Mouse (Mus musculus): ENCODE measurements around the gene Aqp1. TPM values are rescaled to one million over a fixed set of nuclear protein-coding genes. Genes with fewer than 3 reads are reported as not detected.

Aqp1 gene
- polyA plus RNA-seq (2014; fragmentation: Nextera tagmentation; extraction: Ambion mirVana): 2.8 and 2.9 TPM in 2 replicates

DNA sequence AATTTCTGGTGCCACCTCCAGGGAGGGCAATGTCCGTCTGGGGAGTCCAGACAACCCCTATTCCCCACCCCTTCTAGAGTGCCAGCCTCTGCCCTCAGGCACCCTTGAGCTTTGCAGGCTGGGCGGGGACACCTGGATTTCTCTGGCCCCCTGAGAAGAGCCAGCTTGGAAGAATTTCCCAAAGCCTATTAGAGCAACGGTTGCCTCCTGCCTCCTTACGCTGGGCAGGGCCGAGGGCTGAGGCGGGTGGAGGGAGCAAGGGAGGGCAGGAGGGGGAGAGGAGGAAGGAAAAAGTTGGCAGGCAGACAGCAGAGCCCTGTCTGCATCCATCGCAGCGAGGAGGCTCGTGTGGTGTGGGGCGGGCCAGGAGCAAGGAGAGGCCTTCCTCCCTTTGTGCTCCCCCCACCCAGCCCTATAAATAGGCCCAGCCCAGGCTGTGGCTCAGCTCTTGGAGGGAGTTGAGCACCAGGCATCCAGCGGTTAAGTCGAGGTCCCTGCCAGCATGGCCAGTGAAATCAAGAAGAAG lies at the start of gene Aqp1:
Gene Aqp1 (plus strand): TSS at position 444 of the 526 bp plus-strand sequence.
- Histone ChIP-seq H3K4me2 (ENCODE audit: low read length) (peak within 1 kb of the TSS; percentile 12; the same call in 1 of the 2 replicates), H3K27ac (ENCODE audit: low read depth, low read length) (no peak within 1 kb of the TSS; the same call in 1 of the 2 replicates), H3K9ac (ENCODE audit: low read length) (no peak within 1 kb of the TSS), H3K36me3 (ENCODE audit: control insufficient read depth, insufficient read depth, low read length) (no peaks in the 10 kb centered on the region), H3K27me3 (replicated peaks; ENCODE audit: control insufficient read depth, insufficient read depth, low read length) (no peaks in the 10 kb centered on the region), H3K4me3 (ENCODE audit: low read depth, low read length) (no peak within 1 kb of the TSS), H3K9me3 (replicated peaks; ENCODE audit: control insufficient read depth, low read length) (no peaks in the 10 kb centered on the region), H3K4me1 (ENCODE audit: control insufficient read depth, insufficient read depth, low read length) (peaks cover 18% of the 10 kb centered on the region)
- WGBS: 13% methylated on average over 12 of the region's 12 CpGs
- DNase-seq (ENCODE audit: low spot score) (peak; percentile 75), ATAC-seq (peak; percentile 62)

DNA sequence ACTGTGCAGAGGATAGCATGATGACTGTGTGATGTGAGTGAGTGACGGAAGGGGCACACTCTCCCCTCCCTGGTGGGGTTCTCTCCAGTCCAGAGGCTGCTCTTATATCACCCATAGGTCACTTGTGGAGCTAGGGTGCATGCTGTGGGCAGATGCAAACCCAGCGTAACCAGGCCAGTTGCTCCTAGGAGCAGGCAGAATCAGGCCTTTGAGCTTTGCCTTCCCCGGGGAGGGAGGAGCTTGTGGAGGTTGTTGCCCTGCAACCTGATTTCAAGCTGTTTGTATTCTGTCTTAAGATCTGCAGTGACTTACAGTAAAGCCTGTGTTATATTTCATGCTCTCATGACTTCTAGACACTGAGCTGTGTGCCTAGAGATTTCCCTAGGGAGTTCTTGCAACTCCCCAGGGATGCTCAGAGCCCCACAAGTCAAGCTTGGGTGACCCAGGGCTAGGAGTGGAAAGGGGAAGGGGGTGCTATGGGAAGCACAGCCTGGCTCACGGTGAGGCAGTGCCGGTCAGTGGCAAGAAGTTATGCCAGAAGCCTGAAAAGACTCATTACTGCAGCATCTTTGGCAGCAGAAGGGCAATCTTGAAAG lies 48.1 kb upstream of the Aqp1 start:
- WGBS: 82% methylated on average over 5 of the region's 5 CpGs
- ATAC-seq (no peak), DNase-seq (ENCODE audit: low spot score) (no peak)
- Histone ChIP-seq H3K27me3 (replicated peaks; ENCODE audit: control insufficient read depth, insufficient read depth, low read length) (no peaks in the 10 kb centered on the region), H3K4me2 (ENCODE audit: low read length) (no peak overlapping the region), H3K36me3 (ENCODE audit: control insufficient read depth, insufficient read depth, low read length) (no peaks in the 10 kb centered on the region), H3K4me1 (ENCODE audit: control insufficient read depth, insufficient read depth, low read length) (no peaks in the 10 kb centered on the region), H3K27ac (ENCODE audit: low read depth, low read length) (no peak overlapping the region), H3K9ac (ENCODE audit: low read length) (no peak overlapping the region), H3K9me3 (replicated peaks; ENCODE audit: control insufficient read depth, low read length) (no peaks in the 10 kb centered on the region), H3K4me3 (ENCODE audit: low read depth, low read length) (no peak overlapping the region)

DNA sequence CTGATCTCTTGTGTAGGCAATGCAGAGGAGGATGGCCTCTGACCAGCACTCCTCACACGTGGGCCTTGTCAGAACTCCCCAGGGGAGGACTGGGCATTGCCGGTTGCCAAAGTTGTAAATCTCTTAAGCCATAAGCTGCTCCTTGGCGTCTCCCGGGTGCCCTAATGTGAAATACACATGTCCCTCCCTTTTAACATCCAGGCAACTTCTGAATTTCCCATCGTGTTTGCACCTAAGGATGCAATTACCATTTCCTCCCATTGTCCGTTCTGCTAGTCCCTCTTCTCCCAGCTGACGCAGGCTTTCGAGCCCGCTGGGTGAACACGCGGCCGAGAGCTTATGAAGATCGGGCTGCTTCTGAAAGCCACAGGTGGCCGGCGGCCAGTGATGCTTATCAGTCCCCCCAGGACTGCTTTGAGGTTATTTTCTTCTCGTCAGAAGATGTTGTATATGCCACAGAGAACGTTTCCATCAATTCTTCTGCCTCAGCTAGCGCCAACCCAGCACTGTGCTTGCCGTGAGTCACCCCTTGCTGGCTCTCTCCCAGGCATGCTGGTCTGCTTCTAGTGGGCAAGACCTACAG lies 41.6 kb upstream of the Aqp1 start:
- ATAC-seq (no peak), DNase-seq (ENCODE audit: low spot score) (no peak)
- Histone ChIP-seq H3K9ac (ENCODE audit: low read length) (no peak overlapping the region), H3K36me3 (ENCODE audit: control insufficient read depth, insufficient read depth, low read length) (peaks cover 12% of the 10 kb centered on the region; the same call in 1 of the 2 replicates), H3K9me3 (replicated peaks; ENCODE audit: control insufficient read depth, low read length) (no peaks in the 10 kb centered on the region), H3K27me3 (replicated peaks; ENCODE audit: control insufficient read depth, insufficient read depth, low read length) (no peaks in the 10 kb centered on the region), H3K4me2 (ENCODE audit: low read length) (no peak overlapping the region), H3K4me1 (ENCODE audit: control insufficient read depth, insufficient read depth, low read length) (no peaks in the 10 kb centered on the region), H3K4me3 (ENCODE audit: low read depth, low read length) (no peak overlapping the region), H3K27ac (ENCODE audit: low read depth, low read length) (no peak overlapping the region)
- 73% methylated on average over 19 of the region's 19 CpGs for WGBS

DNA sequence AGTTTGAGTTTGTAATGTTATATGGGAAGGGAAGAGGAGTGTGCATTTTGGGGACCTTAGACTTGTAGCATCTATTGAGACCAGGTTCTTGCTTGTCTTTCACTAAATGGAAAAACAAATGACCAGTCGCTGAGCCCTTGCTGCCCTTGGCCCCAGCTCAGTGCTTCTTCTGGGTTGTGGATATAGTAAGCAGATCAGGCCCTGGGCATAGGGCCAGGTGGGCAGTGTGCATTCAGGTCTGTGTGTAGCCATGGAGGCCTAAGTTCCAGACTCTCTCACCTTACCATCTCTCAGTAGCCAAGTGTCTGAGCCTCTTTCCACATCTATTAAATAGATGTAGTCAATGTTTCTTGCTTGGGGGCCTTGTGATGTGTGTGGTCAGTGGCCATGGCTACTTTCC lies 40.9 kb upstream of the Aqp1 start:
- Histone ChIP-seq H3K27ac (ENCODE audit: low read depth, low read length) (no peak overlapping the region), H3K36me3 (ENCODE audit: control insufficient read depth, insufficient read depth, low read length) (peaks cover 12% of the 10 kb centered on the region; the same call in 1 of the 2 replicates), H3K4me1 (ENCODE audit: control insufficient read depth, insufficient read depth, low read length) (no peaks in the 10 kb centered on the region), H3K9ac (ENCODE audit: low read length) (no peak overlapping the region), H3K9me3 (replicated peaks; ENCODE audit: control insufficient read depth, low read length) (no peaks in the 10 kb centered on the region), H3K4me2 (ENCODE audit: low read length) (no peak overlapping the region), H3K27me3 (replicated peaks; ENCODE audit: control insufficient read depth, insufficient read depth, low read length) (no peaks in the 10 kb centered on the region), H3K4me3 (ENCODE audit: low read depth, low read length) (no peak overlapping the region)
- DNase-seq (ENCODE audit: low spot score) (no peak), ATAC-seq (no peak)
- WGBS: 96% methylated on average over 1 of the region's 1 CpGs

DNA sequence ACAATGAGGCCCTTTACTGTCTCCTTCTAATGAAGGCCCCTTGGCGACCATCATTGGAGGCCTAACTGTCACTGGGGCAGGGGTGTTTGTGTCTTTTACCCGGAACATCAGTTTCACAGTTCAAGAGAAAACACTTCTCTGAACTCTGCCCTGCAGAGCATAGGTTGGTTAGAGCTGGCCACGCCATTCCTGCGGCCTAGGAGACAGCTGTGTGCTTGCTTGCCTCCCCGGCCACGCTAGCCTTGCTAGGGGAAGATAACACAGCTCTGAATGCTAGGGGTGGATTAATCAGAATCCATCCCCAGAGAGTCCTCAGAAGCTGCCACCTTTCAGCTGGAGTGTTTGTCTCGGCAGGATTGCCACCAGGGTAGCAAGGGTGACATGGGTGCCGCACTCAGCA lies 36.8 kb upstream of the Aqp1 start:
- no peaks in the 10 kb centered on the region for H3K9me3 ChIP-seq (replicated peaks; ENCODE audit: control insufficient read depth, low read length)
- no peak overlapping the region for H3K9ac ChIP-seq (ENCODE audit: low read length)
- WGBS: 94% methylated on average over 8 of the region's 8 CpGs
- no peak overlapping the region for H3K4me3 ChIP-seq (ENCODE audit: low read depth, low read length)
- peaks cover 23% of the 10 kb centered on the region for H3K36me3 ChIP-seq (ENCODE audit: control insufficient read depth, insufficient read depth, low read length)
- H3K27ac ChIP-seq (ENCODE audit: low read depth, low read length): no peak overlapping the region
- no peaks in the 10 kb centered on the region for H3K4me1 ChIP-seq (ENCODE audit: control insufficient read depth, insufficient read depth, low read length)
- ATAC-seq (no peak), DNase-seq (ENCODE audit: low spot score) (no peak)
- H3K27me3 ChIP-seq (replicated peaks; ENCODE audit: control insufficient read depth, insufficient read depth, low read length): no peaks in the 10 kb centered on the region
- H3K4me2 ChIP-seq (ENCODE audit: low read length): no peak overlapping the region

DNA sequence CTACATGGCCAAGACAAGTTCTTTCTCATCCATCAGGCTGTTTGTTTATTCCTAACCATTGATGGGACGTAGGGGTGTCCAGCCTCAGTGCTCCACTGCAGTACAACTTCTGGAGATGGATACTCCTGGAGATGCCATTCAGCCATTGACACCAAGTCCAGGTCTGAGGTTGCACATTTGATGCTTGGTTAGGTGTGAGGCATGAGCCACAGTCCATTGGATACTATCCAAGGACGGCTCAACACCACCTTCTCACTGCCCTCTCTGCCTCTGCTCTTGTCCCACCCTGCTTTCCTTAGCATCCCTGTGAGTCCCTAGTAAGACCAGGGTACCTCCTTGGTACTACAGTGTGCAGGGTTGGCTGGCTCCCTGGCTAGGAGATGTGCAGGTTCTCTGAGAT lies 36.3 kb upstream of the Aqp1 start:
- H3K27ac ChIP-seq (ENCODE audit: low read depth, low read length): no peak overlapping the region
- no peaks in the 10 kb centered on the region for H3K4me1 ChIP-seq (ENCODE audit: control insufficient read depth, insufficient read depth, low read length)
- 89% methylated on average over 2 of the region's 2 CpGs for WGBS
- H3K27me3 ChIP-seq (replicated peaks; ENCODE audit: control insufficient read depth, insufficient read depth, low read length): no peaks in the 10 kb centered on the region
- H3K4me3 ChIP-seq (ENCODE audit: low read depth, low read length): no peak overlapping the region
- H3K9me3 ChIP-seq (replicated peaks; ENCODE audit: control insufficient read depth, low read length): no peaks in the 10 kb centered on the region
- H3K36me3 ChIP-seq (ENCODE audit: control insufficient read depth, insufficient read depth, low read length): peaks cover 23% of the 10 kb centered on the region
- ATAC-seq (no peak), DNase-seq (ENCODE audit: low spot score) (no peak)
- H3K9ac ChIP-seq (ENCODE audit: low read length): no peak overlapping the region
- H3K4me2 ChIP-seq (ENCODE audit: low read length): no peak overlapping the region

DNA sequence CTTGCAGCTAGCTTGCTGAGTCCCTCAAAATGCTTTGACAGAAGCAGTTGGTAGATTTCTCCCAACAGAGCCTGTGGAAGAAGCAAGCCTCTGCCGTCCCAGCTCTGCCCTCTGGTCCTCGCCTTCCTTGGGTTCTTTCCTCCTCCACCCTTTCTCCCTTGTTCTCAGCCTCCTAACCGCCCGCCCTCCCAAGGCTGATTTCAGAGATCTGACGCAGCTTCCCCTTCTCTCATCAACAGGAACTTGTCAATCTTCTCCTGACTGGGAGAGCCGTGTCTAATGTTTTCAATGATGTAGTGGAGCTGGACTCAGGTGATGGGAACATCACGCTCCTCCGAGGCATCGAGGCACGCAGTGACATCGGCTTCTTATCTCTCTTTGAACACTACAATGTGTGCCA lies 35.5 kb upstream of the Aqp1 start:
- no peak overlapping the region for H3K4me3 ChIP-seq (ENCODE audit: low read depth, low read length)
- H3K36me3 ChIP-seq (ENCODE audit: control insufficient read depth, insufficient read depth, low read length): peaks cover 23% of the 10 kb centered on the region
- H3K9me3 ChIP-seq (replicated peaks; ENCODE audit: control insufficient read depth, low read length): no peaks in the 10 kb centered on the region
- no peak overlapping the region for H3K4me2 ChIP-seq (ENCODE audit: low read length)
- DNase-seq (ENCODE audit: low spot score): no peak
- no peaks in the 10 kb centered on the region for H3K4me1 ChIP-seq (ENCODE audit: control insufficient read depth, insufficient read depth, low read length)
- H3K27ac ChIP-seq (ENCODE audit: low read depth, low read length): no peak overlapping the region
- ATAC-seq: no peak
- 93% methylated on average over 11 of the region's 11 CpGs for WGBS
- no peaks in the 10 kb centered on the region for H3K27me3 ChIP-seq (replicated peaks; ENCODE audit: control insufficient read depth, insufficient read depth, low read length)
- no peak overlapping the region for H3K9ac ChIP-seq (ENCODE audit: low read length)

DNA sequence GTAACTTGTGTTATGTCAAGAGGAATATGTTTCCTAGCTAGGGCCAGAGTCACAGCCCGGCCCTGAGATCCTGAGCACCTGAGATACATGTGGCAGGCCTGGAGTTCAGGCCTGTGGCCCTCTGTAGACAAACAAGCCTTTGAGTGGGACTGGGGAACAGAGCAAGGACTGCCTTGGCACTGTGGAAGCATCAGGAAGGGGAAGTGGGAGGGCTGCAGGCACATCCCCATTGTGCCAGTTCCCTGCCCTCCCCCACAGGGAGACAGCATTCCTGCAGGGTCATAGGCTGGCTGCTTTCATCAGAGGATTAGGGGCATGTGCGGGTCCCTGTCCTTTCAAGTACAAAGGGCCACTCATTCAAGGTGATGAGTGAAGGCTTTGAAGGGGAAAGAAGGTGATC lies 26.1 kb upstream of the Aqp1 start:
- DNase-seq (ENCODE audit: low spot score) (no peak), ATAC-seq (no peak)
- Histone ChIP-seq H3K9me3 (replicated peaks; ENCODE audit: control insufficient read depth, low read length) (no peaks in the 10 kb centered on the region), H3K27ac (ENCODE audit: low read depth, low read length) (no peak overlapping the region), H3K36me3 (ENCODE audit: control insufficient read depth, insufficient read depth, low read length) (peaks cover 15% of the 10 kb centered on the region; the same call in 1 of the 2 replicates), H3K27me3 (replicated peaks; ENCODE audit: control insufficient read depth, insufficient read depth, low read length) (no peaks in the 10 kb centered on the region), H3K9ac (ENCODE audit: low read length) (no peak overlapping the region), H3K4me3 (ENCODE audit: low read depth, low read length) (no peak overlapping the region), H3K4me1 (ENCODE audit: control insufficient read depth, insufficient read depth, low read length) (no peaks in the 10 kb centered on the region), H3K4me2 (ENCODE audit: low read length) (no peak overlapping the region)
- WGBS: 56% methylated on average over 2 of the region's 2 CpGs

DNA sequence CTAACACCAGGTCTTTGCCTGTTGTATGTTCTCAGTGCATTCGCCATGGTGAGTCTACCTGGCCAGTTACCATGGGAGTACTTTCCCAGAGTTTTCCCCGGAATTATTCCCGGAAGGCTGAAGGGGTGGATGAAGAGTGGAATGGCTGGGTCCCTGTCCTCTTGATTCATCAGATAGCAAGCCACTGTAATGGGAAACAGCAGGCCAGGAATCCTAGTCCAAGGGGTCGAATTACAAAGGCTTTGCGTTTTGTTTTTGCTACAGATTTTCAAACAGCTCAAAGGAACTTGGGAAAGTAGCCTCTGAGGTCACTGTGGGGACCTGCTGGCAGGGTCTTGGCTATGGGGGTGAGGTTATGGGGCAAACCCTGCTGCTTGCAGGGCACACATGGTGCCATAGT lies 24.3 kb upstream of the Aqp1 start:
- H3K4me2 ChIP-seq (ENCODE audit: low read length): no peak overlapping the region
- no peak overlapping the region for H3K9ac ChIP-seq (ENCODE audit: low read length)
- H3K4me3 ChIP-seq (ENCODE audit: low read depth, low read length): no peak overlapping the region
- no peaks in the 10 kb centered on the region for H3K4me1 ChIP-seq (ENCODE audit: control insufficient read depth, insufficient read depth, low read length)
- no peak overlapping the region for H3K27ac ChIP-seq (ENCODE audit: low read depth, low read length)
- DNase-seq (ENCODE audit: low spot score) (no peak), ATAC-seq (no peak)
- 81% methylated on average over 5 of the region's 5 CpGs for whole genome bisulfite sequencing
- H3K27me3 ChIP-seq (replicated peaks; ENCODE audit: control insufficient read depth, insufficient read depth, low read length): no peaks in the 10 kb centered on the region
- H3K36me3 ChIP-seq (ENCODE audit: control insufficient read depth, insufficient read depth, low read length): peaks cover 15% of the 10 kb centered on the region; the same call in 1 of the 2 replicates
- no peaks in the 10 kb centered on the region for H3K9me3 ChIP-seq (replicated peaks; ENCODE audit: control insufficient read depth, low read length)
